Mouse (Mus musculus): ENCODE results near the gene Gm21119.
"Not testable (repeated sequence)": the region's sequence is repeated elsewhere in the genome, so short reads cannot be mapped to it uniquely, and the experiment has no call there.

The Gm21119 gene

GRCm38 (mm10) chr8:20678418-20678817 lies 63.7 kb downstream of the Gm21119 start:
- not testable (repeated sequence) for DNase-seq
